Mouse (Mus musculus) T-helper 2 cell (primary cell): Measurements from ENCODE around the gene Lsg1.

ENCODE experiments used
- in situ Hi-C: fragments of 300-600 bp; cut with MboI, MseI; formaldehyde crosslinking; loops from one replicate; pipeline ENCODE4 v1.15.1; 2025; ENCODE audit warnings: high pct_unique_total_duplicates

The Lsg1 gene

GRCm38 (mm10) chr16:30587494-30588327 is at the start of gene Lsg1:
TSS of gene Lsg1 (minus strand) at chr16:30587592.
- in situ Hi-C loops: no loop called here

GRCm38 (mm10) chr16:30633906-30634746 is 46.7 kb upstream of the Lsg1 start:
- in situ Hi-C loops: no loop called here

- in situ Hi-C loops: no loop called here
These were observed 42.1 kb upstream of the Lsg1 start for GRCm38 (mm10) chr16:30629509-30629908.

GRCm38 (mm10) chr16:30628401-30628800 is 41.0 kb upstream of the Lsg1 start:
- in situ Hi-C loops: no loop called here

- in situ Hi-C loops: no loop called here
These were observed 40.4 kb upstream of the Lsg1 start for GRCm38 (mm10) chr16:30627586-30628337.

GRCm38 (mm10) chr16:30624640-30625039 is 37.2 kb upstream of the Lsg1 start:
- in situ Hi-C loops: no loop called here

GRCm38 (mm10) chr16:30623645-30624044 is 36.3 kb upstream of the Lsg1 start:
- in situ Hi-C loops: no loop called here

GRCm38 (mm10) chr16:30616281-30616680 is 28.9 kb upstream of the Lsg1 start:
- in situ Hi-C loops: no loop called here

- in situ Hi-C loops: no loop called here
These were observed 27.4 kb upstream of the Lsg1 start for GRCm38 (mm10) chr16:30614705-30615317.

- in situ Hi-C loops: no loop called here
These were observed 26.7 kb upstream of the Lsg1 start for GRCm38 (mm10) chr16:30614122-30614521.

GRCm38 (mm10) chr16:30613122-30613521 is 25.7 kb upstream of the Lsg1 start:
- in situ Hi-C loops: no loop called here

- in situ Hi-C loops: no loop called here
These were observed 23.9 kb upstream of the Lsg1 start for GRCm38 (mm10) chr16:30611331-30611730.

GRCm38 (mm10) chr16:30607868-30608267 is 20.5 kb upstream of the Lsg1 start:
- in situ Hi-C loops: loop anchor here (5.0 kb wide), 1 partner anchor 364 kb away; no protein-coding TSS in a partner anchor

GRCm38 (mm10) chr16:30605528-30605927 is 18.1 kb upstream of the Lsg1 start:
- in situ Hi-C loops: loop anchor here (5.0 kb wide), 1 partner anchor 367 kb away; no protein-coding TSS in a partner anchor

GRCm38 (mm10) chr16:30604807-30605137 is 17.4 kb upstream of the Lsg1 start:
- in situ Hi-C loops: loop anchor here (5.0 kb wide), 1 partner anchor 368 kb away; no protein-coding TSS in a partner anchor

GRCm38 (mm10) chr16:30604061-30604806 is 16.8 kb upstream of the Lsg1 start:
- in situ Hi-C loops: no loop called here

GRCm38 (mm10) chr16:30603531-30603842 is 16.1 kb upstream of the Lsg1 start:
- in situ Hi-C loops: no loop called here

- in situ Hi-C loops: no loop called here
These were observed 15.5 kb upstream of the Lsg1 start for GRCm38 (mm10) chr16:30602684-30603530.

GRCm38 (mm10) chr16:30601946-30602345 is 14.6 kb upstream of the Lsg1 start:
- in situ Hi-C loops: no loop called here
